Mouse (Mus musculus): Measurements from ENCODE around the gene Gpc4.

The Gpc4 gene

DNA sequence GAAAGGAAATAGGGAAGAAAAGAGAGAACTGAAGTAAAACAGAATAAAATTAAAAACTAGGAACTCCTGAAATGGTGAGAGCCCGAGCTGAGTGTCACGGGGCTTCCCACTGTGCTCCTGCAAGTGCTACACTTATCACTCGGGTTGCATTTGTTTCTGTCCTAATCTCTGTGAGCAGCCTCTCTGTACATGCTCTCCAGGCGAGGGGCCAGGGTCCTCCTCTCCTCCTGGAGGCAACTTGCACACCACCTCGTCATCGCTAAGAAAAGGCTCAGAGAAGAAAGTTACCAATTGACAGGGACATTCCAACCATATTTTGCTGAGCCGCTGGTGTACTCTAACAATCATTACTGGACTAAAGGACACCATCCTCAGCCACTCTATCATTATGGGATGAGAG lies 14.0 kb downstream of the Gpc4 start:
- DNase-seq (ENCODE audit: extremely low read depth, insufficient read length, low spot score) = no peak

GRCm38 (mm10) chrX:52145563-52145962 lies 19.5 kb downstream of the Gpc4 start:
- DNase-seq (ENCODE audit: extremely low read depth, insufficient read length, low spot score) = no peak

DNA sequence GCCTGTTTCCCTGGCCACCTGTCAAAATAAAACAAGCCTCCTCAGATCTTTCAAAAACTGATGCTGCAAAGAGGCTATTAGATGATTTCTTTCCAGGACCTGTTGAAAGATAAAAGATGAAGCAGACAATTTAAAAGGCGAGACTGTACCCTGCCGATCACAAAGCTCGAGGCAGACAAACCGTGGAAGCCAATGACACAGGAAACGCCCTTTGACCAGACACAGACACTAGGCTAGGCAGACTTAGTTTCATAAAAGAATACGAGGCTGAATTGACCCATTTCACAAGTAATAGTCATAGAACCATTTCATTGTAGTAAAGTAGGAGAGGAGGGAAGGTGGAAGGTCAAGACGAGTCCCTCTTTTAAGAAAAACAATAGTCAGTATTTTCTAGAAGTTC lies 20.6 kb downstream of the Gpc4 start:
- no peak for DNase-seq (ENCODE audit: extremely low read depth, insufficient read length, low spot score)

GRCm38 (mm10) chrX:52140316-52140715 lies 24.7 kb downstream of the Gpc4 start:
- DNase-seq (ENCODE audit: extremely low read depth, insufficient read length, low spot score) = no peak

- DNase-seq (ENCODE audit: extremely low read depth, insufficient read length, low spot score) = no peak
Observed at GRCm38 (mm10) chrX:52138461-52139075, 26.5 kb downstream of the Gpc4 start.

GRCm38 (mm10) chrX:52138033-52138432 lies 27.0 kb downstream of the Gpc4 start:
- DNase-seq (ENCODE audit: extremely low read depth, insufficient read length, low spot score) = no peak

DNA sequence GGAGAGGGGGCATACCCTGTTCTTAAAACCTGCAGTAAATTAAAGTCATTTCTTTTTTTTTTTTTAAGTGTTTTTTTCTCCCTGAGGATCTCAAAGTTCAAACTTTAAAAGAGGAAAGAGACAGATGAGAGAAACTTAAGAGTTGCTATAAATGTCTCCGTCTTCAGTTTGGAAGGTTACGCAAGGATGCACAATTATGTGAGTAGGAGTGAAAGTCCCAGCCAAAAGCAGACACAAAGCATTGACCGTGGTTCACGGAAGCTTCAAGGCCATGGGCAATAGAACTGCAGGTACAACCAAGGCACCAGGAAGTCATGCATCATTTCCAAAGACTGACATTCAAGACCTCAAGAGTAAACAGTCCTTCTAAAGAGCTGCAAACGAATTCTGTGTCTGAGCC lies 28.5 kb downstream of the Gpc4 start:
- DNase-seq (ENCODE audit: extremely low read depth, insufficient read length, low spot score) = no peak

DNA sequence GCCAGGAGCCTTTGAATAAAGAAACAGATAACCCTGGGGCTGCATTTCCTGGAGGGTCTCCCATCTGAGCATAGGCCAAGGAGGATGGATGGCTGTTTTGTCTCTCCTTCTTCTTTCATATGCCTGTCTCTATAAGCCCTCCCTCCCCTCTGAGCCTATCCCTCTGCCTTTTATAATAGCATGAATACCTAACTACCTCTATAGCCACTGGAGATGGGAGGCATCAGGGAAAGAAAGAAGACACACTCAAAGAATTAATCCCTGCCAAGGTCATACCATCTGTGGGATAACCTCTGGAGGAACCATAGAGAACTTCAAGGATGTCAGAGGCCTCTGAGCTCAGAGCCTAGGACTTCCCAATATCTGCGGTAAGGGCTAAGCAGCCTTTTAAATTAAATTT lies 35.4 kb downstream of the Gpc4 start:
- DNase-seq (ENCODE audit: extremely low read depth, insufficient read length, low spot score) = no peak

DNA sequence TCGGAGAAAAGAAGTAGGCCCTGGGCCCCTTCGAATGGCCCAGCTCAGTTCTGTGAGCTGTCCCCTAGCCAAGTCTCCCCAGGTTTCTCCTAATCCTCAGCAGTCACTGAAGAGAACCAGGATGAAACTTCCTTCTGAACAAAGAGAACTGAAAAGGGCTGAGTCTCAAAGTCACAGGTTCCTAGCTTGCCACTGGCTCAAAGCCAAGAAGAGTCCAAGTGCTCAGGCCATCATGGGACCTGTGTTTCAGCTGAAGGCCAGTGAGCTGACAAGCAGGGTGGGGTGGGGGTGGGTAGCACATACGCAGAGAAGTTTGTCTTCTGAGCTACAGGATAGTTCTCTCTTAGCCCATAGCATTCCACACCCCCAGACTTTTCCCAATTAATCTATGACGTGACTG lies 36.3 kb downstream of the Gpc4 start:
- no peak for DNase-seq (ENCODE audit: extremely low read depth, insufficient read length, low spot score)

DNA sequence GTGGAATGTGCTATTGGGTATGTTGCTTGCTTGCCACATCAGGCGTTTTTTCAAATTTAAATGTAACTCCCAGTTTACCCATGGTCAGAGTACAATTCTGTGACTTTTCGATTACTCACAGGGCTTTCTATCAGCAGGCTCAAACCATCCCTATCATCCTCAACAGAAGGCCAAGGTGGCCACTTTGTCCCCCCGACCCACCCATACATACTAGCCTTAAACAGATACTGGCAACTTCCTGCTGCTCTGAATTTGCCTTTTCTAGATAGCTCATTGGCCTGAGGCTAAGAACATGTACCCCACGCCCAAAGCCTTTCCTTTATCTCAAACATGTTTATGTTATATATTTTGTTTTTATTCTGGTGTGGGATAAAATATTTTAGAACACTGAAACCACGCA lies 51.4 kb downstream of the Gpc4 start:
- DNase-seq (ENCODE audit: extremely low read depth, insufficient read length, low spot score) = no peak

- no peak for DNase-seq (ENCODE audit: extremely low read depth, insufficient read length, low spot score)
Observed at GRCm38 (mm10) chrX:52109663-52110062, 55.4 kb downstream of the Gpc4 start.

GRCm38 (mm10) chrX:52108966-52109365 lies 56.1 kb downstream of the Gpc4 start:
- DNase-seq (ENCODE audit: extremely low read depth, insufficient read length, low spot score) = no peak

DNA sequence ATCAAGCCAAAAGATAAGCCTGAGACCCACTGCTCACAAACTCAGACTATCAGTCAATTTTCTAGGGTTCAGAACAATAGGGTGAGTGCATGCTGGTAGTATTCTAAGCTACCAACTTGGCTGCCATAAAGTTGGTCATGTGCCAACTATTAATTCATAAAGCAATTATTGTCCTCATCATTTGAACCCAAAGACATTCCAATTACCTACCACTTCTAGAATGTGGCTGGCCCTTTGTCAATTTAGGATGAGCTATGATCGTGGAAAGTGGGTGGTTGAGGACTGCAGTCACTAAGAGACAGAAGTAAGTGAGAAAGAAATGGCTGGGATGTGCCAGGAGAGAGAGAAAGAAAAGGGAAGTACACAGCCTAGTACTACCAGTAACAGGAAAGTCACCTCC lies 61.3 kb downstream of the Gpc4 start:
- DNase-seq (ENCODE audit: extremely low read depth, insufficient read length, low spot score) = no peak

- no peak for DNase-seq (ENCODE audit: extremely low read depth, insufficient read length, low spot score)
Observed at GRCm38 (mm10) chrX:52101940-52102339, 63.1 kb downstream of the Gpc4 start.

GRCm38 (mm10) chrX:52101445-52101844 lies 63.6 kb downstream of the Gpc4 start:
- no peak for DNase-seq (ENCODE audit: extremely low read depth, insufficient read length, low spot score)

DNA sequence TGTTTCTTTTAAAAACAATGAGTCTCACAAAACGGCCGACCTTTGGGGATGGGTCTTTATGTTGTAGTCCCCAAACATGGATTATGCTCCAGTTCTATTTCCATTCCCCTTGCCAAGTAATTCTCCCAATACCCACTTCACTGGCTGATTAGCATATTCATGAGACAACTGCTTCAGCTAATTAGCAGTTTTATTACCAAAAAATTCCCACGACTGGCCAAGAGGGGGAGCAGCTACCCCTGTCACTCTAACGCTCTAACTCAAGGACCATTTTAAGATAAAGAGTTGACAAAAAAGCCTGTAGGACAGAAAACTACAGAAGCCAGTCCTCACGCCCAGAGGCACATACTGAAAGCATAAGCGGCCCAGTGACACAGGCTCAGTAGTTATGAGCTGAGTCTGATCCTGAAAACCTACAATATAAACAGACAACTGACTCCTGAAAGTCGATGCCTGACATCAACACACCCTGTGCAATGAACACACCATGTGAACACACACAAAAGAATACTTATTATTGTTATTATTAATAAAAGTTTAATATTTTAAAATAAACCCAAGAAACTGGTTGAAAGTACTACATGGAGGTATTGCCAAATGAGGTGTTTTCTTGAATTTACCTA lies 77.2 kb downstream of the Gpc4 start:
- no peak for DNase-seq (ENCODE audit: extremely low read depth, insufficient read length, low spot score)

GRCm38 (mm10) chrX:52086885-52087573 lies 78.0 kb downstream of the Gpc4 start:
- DNase-seq (ENCODE audit: extremely low read depth, insufficient read length, low spot score) = no peak

GRCm38 (mm10) chrX:52083557-52083956 lies 81.5 kb downstream of the Gpc4 start:
- DNase-seq (ENCODE audit: extremely low read depth, insufficient read length, low spot score) = no peak

DNA sequence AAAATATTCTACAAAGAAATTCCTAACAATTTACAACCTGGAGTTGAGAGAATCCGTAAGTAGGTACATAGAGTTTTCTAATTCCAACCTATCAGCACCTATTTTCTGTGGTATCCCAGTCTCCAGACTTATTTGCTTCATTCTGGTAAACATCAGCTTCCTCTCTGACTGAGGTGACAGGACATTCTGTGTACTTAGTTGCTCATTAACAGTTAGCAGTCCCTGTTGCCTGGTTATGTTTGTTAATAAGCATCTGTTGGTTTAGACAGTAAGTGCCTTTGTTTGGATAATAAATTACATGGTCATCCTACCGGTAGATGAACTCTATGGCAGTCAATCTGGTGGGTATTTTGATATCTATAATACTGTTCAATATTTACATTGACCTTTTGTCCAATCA lies 92.6 kb downstream of the Gpc4 start:
- DNase-seq (ENCODE audit: extremely low read depth, insufficient read length, low spot score) = no peak

DNA sequence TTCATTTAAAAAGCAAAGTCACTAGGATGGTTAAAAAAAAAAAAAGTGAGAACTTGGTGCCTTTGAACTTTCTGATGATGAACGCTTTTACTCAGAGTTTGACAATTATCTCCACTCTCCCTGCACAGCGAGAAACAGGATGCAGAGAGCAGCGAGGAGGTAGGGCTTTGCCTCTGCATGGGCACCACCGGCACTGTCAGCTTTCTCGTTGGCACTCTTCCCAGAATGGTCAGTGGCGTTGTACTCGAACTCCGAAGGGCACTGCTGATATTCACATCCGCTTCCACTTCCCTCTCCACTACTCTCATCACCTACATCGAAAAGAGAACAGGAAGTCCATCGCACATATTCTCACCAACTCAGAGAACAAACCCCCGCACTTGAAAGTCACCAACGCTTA lies 111.6 kb downstream of the Gpc4 start:
- no peak for DNase-seq (ENCODE audit: extremely low read depth, insufficient read length, low spot score)

DNA sequence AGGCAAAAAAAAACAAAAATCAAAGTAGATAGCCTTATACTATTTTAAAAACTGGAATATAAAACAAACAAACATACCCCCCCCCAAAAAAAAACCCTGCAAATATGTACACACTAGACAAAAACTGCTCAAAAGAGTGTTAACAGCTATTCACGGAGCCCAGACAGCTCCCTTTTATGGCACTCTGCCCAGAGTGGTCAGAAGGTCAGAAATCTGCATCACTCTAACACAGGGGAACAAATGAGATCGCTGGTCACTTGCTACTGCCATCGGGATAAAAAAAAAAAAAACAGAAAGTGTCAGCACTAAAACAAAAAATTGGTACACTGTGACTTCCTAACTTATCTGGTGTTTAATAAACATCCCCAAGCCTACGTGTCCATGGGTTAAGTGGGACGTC lies 113.0 kb downstream of the Gpc4 start:
- no peak for DNase-seq (ENCODE audit: extremely low read depth, insufficient read length, low spot score)

GRCm38 (mm10) chrX:52050941-52051340 lies 114.1 kb downstream of the Gpc4 start:
- DNase-seq (ENCODE audit: extremely low read depth, insufficient read length, low spot score) = no peak

Data from 3134 (cell line).